Mouse (Mus musculus) stomach, embryonic 14.5 days (tissue): Measurements from ENCODE around the gene Cbx1. TPM values are rescaled to one million over a fixed set of nuclear protein-coding genes. Genes with fewer than 3 reads are reported as not detected.
A peak's percentile ranks its signal among the peaks of the same experiment; 100 is the strongest.

ENCODE experiments used
- ATAC-seq: fragments of 200-750 bp; cut with Nextera tagmentation; 2 replicates; pipeline ENCODE4 v1.8.0; 2017; ENCODE audit warnings: low read depth, moderate TSS enrichment; ENCODE audit not compliant: insufficient number of reproducible peaks, insufficient read depth, low FRiP score
- H3K27ac ChIP-seq: fragments of 300-500 bp; sonication (generic); 2 replicates; pipeline ENCODE4 v1.5.1; 2014; ENCODE audit warnings: mild to moderate bottlenecking, low read length, moderate library complexity, mixed read lengths
- H3K27me3 ChIP-seq: fragments of 300-500 bp; sonication (generic); 2 replicates; pipeline ENCODE4 v1.6.1; 2014; ENCODE audit warnings: low read length, control low read depth, mixed read lengths; ENCODE audit not compliant: control insufficient read depth, insufficient read depth
- H3K36me3 ChIP-seq: fragments of 300-500 bp; sonication (generic); 2 replicates; pipeline ENCODE4 v1.6.1; 2014; ENCODE audit warnings: mild to moderate bottlenecking, control low read depth, low read length, moderate library complexity, mixed read lengths; ENCODE audit not compliant: control insufficient read depth, insufficient read depth
- H3K4me1 ChIP-seq: fragments of 300-500 bp; sonication (generic); 2 replicates; pipeline ENCODE4 v1.6.1; 2014; ENCODE audit warnings: low read length, control low read depth, mixed read lengths; ENCODE audit not compliant: control insufficient read depth, insufficient read depth
- H3K4me2 ChIP-seq: fragments of 300-500 bp; sonication (generic); replicated peaks from 2 replicates; pipeline ENCODE4 v1.6.1; 2014; ENCODE audit warnings: low read depth, low read length, control low read depth
- H3K4me3 ChIP-seq: fragments of 300-500 bp; sonication (generic); 2 replicates; pipeline ENCODE4 v1.5.1; 2014; ENCODE audit warnings: low read depth, low read length, control low read depth
- H3K9ac ChIP-seq: fragments of 300-500 bp; sonication (generic); replicated peaks from 2 replicates; pipeline ENCODE4 v1.6.1; 2014; ENCODE audit warnings: low read depth, mild to moderate bottlenecking, control low read depth, low read length, moderate library complexity, mixed read lengths
- H3K9me3 ChIP-seq: fragments of 300-500 bp; sonication (generic); 2 replicates; pipeline ENCODE4 v1.6.1; 2016; ENCODE audit warnings: low read depth, low read length, control low read depth; ENCODE audit not compliant: control insufficient read depth
- WGBS: fragments of 180-500 bp; shearing (Covaris S2); extraction: QIAGEN DNeasy Blood & Tissue Kit; methylation state at CpG from one replicate; pipeline ENCODE4 v1.1.7; 2014; 5-methylcytosine and 5-hydroxymethylcytosine counted together
- polyA plus RNA-seq: library from polyadenylated mRNA; unstranded; fragments of >200 nt; fragmentation: Nextera tagmentation; extraction: Ambion mirVana; gene quantifications from 2 replicates; pipeline ENCODE4 v1.2.1, GENCODE M21; 2014

Cbx1 gene
- polyA plus RNA-seq, 1 experiment from 2014 or later = 105 TPM

DNA sequence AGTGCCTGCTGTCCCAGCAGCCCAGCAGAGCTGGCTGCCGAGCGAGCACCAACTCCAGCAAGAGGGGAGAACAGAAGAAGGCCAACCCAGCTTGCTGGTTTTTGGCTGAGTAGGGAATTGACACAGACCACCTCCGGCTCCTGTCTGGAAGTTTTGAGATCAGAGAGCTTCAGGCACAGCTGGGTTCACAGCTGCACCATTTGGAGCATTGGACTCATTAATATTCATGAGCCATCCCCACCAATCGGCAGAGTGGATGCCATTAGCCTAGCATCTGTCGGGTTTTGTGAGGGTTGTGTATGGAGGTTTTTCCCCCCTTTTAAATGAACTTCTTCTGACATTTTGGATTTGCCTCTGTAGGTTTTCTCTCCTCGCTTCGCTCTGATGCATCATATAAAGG is 21.8 kb upstream of the Cbx1 start:
- no peak overlapping the region for H3K9ac ChIP-seq
- no peaks in the 10 kb centered on the region for H3K9me3 ChIP-seq
- no peak for ATAC-seq
- 58% methylated on average over 7 of the region's 7 CpGs for WGBS
- H3K27ac ChIP-seq = no peak overlapping the region
- peaks cover 15% of the 10 kb centered on the region for H3K36me3 ChIP-seq
- H3K4me2 ChIP-seq = no peak overlapping the region
- no peak overlapping the region for H3K4me3 ChIP-seq
- 0 out of 2 replicates have a peak, but pooled peaks cover 11% of the 10 kb centered on the region for H3K4me1 ChIP-seq
- no peaks in the 10 kb centered on the region for H3K27me3 ChIP-seq

DNA sequence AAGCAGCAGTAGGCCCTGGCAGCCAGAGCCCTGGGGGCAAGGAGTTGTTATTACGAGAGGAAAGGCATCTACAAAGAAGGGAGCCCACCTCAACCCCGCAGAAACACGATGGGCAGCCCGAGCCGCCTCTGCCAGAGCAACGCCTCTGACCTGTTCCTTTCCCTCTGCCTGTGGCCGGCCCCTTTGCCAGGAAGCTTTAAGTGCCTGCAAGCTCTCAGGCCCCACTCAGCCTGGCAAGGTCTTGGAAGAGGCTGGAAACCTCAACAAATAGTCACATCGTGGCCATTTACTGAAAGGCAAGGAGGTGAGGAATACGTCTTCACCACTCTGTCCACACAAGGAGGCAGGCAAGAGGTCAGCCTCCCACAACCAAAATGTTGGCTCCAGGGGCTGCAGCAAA is 20.7 kb upstream of the Cbx1 start:
- ATAC-seq = no peak
- Histone ChIP-seq H3K27ac (0 out of 2 replicates have a peak overlapping the region, but pooled peaks have one; percentile 15), H3K9me3 (no peaks in the 10 kb centered on the region), H3K4me2 (no peak overlapping the region), H3K4me3 (no peak overlapping the region), H3K9ac (no peak overlapping the region), H3K36me3 (peaks cover 21% of the 10 kb centered on the region), H3K4me1 (0 out of 2 replicates have a peak, but pooled peaks cover 11% of the 10 kb centered on the region), H3K27me3 (no peaks in the 10 kb centered on the region)
- WGBS = 64% methylated on average over 9 of the region's 9 CpGs

DNA sequence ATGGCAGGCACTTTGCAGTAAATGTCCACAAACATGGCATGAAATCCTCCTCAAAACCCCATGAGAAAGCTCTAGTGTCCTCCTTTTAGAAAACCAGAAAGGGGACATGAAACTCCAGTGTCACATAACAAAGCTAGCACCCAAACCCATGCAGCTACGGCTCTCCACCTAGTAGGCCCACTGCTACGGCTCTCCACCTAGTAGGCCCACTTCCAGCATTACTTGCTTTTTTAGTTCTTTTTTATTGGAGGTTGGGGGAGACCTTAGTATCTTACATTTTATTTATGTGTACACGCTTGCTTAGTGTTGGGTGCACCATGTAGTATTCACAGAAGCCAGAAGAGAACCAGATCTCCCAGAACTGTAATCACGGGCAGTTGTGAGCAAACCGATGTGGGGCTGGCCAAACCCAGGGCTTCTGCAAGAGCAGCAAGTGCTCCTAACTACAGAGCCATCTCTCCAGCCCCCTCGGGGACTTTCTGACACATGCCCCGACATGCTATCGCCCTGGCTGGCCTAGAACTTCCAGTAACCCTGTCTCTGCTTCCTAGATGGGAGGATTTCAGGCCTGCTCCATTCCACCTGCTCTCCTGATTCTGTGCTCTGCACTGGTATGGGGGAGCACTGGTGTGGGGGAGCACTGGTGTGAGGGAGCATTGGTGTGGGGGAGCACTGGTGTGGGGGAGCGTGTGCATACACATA is 17.5 kb upstream of the Cbx1 start:
- H3K4me1 ChIP-seq = peaks cover 13% of the 10 kb centered on the region; the same call in 1 of the 2 replicates
- 92% methylated on average over 9 of the region's 9 CpGs for WGBS
- no peak overlapping the region for H3K27ac ChIP-seq
- H3K9ac ChIP-seq = no peak overlapping the region
- H3K36me3 ChIP-seq = peaks cover 21% of the 10 kb centered on the region
- H3K9me3 ChIP-seq = no peaks in the 10 kb centered on the region
- no peak for ATAC-seq
- H3K4me3 ChIP-seq = no peak overlapping the region
- no peak overlapping the region for H3K4me2 ChIP-seq
- H3K27me3 ChIP-seq = no peaks in the 10 kb centered on the region

DNA sequence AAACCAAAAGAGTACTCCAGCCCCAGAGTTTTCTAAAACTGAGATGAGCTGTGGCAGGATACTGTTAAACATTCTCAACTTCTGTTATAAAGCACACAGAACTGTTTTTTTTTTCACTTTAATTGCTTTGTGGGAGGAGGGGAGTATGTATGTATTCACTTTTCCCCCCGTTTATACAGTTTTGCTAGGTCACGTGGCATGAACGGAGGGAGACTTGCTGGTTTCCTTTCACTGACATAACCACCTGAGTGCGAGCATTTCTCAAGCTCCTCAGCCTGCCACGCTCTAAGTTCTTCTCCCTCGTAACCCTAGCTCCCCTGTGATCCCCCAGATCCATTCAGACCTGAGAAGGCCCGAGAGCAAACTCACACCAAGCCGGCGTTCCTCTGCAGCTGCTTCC is 16.5 kb upstream of the Cbx1 start:
- Histone ChIP-seq H3K4me1 (peaks cover 17% of the 10 kb centered on the region; the same call in 1 of the 2 replicates), H3K9me3 (no peaks in the 10 kb centered on the region), H3K27me3 (no peaks in the 10 kb centered on the region), H3K4me2 (no peak overlapping the region), H3K36me3 (peaks cover 21% of the 10 kb centered on the region), H3K27ac (no peak overlapping the region), H3K9ac (no peak overlapping the region), H3K4me3 (no peak overlapping the region)
- WGBS = 88% methylated on average over 9 of the region's 9 CpGs
- ATAC-seq = no peak

DNA sequence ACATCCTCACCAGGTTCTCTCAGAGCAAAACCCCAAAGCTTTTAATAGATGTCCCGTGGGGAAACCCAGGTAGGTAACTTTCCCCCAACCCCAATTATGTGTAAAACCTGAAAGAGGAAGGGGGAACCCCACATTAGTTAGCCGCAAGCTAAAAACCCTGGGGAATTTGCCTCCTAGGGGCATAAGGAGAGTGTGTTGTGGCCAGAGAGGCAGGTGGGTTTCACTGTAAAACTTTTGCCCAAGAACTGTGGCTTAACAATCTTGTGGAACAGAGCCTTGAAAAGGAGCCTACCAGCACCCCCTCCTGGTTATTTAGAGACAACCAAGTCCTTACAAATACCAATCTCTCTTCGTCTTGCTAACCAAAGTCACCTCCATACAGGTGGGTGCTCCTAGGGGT is 14.4 kb upstream of the Cbx1 start:
- Histone ChIP-seq H3K27ac (no peak overlapping the region), H3K9me3 (no peaks in the 10 kb centered on the region), H3K4me3 (no peak overlapping the region), H3K9ac (no peak overlapping the region), H3K27me3 (no peaks in the 10 kb centered on the region), H3K4me2 (no peak overlapping the region), H3K4me1 (peaks cover 8% of the 10 kb centered on the region; the same call in 1 of the 2 replicates), H3K36me3 (peaks cover 14% of the 10 kb centered on the region; the same call in 1 of the 2 replicates)
- ATAC-seq = no peak
- 85% methylated on average over 3 of the region's 3 CpGs for WGBS

DNA sequence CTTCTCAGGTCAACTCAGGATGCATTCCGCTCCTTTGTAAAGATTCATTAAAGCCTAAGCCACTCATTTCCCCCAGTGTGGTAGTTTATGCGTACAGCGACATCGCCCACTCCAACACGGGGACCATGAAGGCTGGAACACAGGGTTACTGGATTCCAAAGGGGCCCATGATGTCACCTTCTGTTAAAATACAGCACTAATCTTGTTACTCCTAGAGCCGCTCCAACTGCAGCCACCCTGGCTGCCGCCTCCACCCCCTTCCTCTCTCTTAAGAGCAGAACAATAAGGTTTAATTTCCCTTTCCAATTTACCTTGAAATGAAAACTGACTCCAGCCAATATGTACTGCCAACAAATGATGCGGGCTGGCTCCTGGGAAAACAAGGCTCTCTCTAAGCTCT is 13.9 kb upstream of the Cbx1 start:
- Histone ChIP-seq H3K27ac (no peak overlapping the region), H3K9me3 (no peaks in the 10 kb centered on the region), H3K36me3 (peaks cover 13% of the 10 kb centered on the region; the same call in 1 of the 2 replicates), H3K4me1 (peaks cover 8% of the 10 kb centered on the region; the same call in 1 of the 2 replicates), H3K9ac (no peak overlapping the region), H3K4me3 (no peak overlapping the region), H3K4me2 (no peak overlapping the region), H3K27me3 (no peaks in the 10 kb centered on the region)
- no peak for ATAC-seq
- WGBS = 89% methylated on average over 8 of the region's 8 CpGs

DNA sequence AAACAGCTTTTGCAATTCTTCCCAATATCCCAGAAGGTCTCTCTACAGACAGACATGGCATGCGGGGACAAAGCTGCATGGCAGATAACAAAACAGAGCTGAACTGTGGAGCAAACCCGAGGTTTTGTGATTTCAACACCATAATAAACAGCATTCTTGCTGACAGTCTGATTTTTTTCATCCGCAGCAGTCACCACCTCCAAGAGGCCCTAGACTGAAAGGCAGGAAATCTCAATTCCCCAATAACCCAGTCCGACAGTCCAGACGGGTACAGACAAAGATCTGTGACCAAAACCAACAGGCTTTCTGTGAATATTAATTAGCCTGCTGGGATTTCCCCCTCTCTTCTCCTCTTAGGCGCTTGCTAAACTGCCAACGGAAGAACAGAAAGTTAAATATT is 13.3 kb upstream of the Cbx1 start:
- Histone ChIP-seq H3K27ac (no peak overlapping the region), H3K4me3 (no peak overlapping the region), H3K27me3 (no peaks in the 10 kb centered on the region), H3K36me3 (peaks cover 8% of the 10 kb centered on the region; the same call in 1 of the 2 replicates), H3K4me2 (no peak overlapping the region), H3K9ac (no peak overlapping the region), H3K4me1 (peaks cover 8% of the 10 kb centered on the region; the same call in 1 of the 2 replicates), H3K9me3 (no peaks in the 10 kb centered on the region)
- 83% methylated on average over 7 of the region's 7 CpGs for WGBS
- ATAC-seq = no peak

DNA sequence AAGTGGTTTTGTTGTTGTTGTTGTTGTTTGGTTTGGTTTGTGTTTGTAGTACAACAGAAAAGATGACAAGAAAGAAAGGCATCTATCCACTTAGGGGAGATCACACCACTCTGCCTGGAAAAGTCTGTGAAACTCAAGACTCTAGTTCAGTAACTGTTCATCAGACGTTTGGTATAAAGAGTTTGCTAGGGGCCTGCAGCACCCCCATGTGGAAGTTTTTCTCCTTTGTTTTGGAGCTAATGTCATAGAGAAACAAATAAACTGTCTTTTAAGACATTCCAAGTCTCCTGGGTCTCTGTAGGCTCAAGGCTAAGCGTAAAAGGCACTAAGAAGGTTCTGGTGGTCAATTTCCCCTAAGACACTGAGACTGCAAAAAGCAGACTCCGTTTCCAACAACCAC is 12.9 kb upstream of the Cbx1 start:
- Histone ChIP-seq H3K27me3 (no peaks in the 10 kb centered on the region), H3K9me3 (no peaks in the 10 kb centered on the region), H3K4me3 (peak overlapping the region; percentile 70; the same call in 1 of the 2 replicates), H3K9ac (peak overlapping the region; percentile 40; the same call in 1 of the 2 replicates), H3K4me1 (peaks cover 8% of the 10 kb centered on the region; the same call in 1 of the 2 replicates), H3K27ac (no peak overlapping the region), H3K4me2 (peak overlapping the region; percentile 81; the same call in 1 of the 2 replicates), H3K36me3 (peaks cover 5% of the 10 kb centered on the region; the same call in 1 of the 2 replicates)
- ATAC-seq = no peak
- 42% methylated on average over 3 of the region's 3 CpGs for WGBS
